Mouse (Mus musculus): Measurements from ENCODE around the gene Ccdc113.
A peak's percentile ranks its signal among the peaks of the same experiment; 100 is the strongest.

Gene Ccdc113

GRCm38 (mm10) chr8:95533584-95534387, at the start of gene Ccdc113:
Gene Ccdc113 (plus strand): TSS chr8:95534085.
- DNase-seq, result peak; percentile 72 to 74

GRCm38 (mm10) chr8:95487800-95488697, 45.8 kb upstream of the Ccdc113 start:
- no peak for DNase-seq

GRCm38 (mm10) chr8:95488698-95489332, 45.1 kb upstream of the Ccdc113 start:
- peak; percentile 90 to 95 for DNase-seq

GRCm38 (mm10) chr8:95490006-95490405, 43.9 kb upstream of the Ccdc113 start, which contains the start of gene Csnk2a2:
Gene Csnk2a2 (minus strand): TSS chr8:95490039.
- DNase-seq, result no peak

- no peak for DNase-seq
These were observed 41.8 kb upstream of the Ccdc113 start for GRCm38 (mm10) chr8:95492057-95492456.

- no peak for DNase-seq
These were observed 38.4 kb upstream of the Ccdc113 start for GRCm38 (mm10) chr8:95495444-95495843.

GRCm38 (mm10) chr8:95496420-95496819, 37.5 kb upstream of the Ccdc113 start:
- no peak for DNase-seq

- DNase-seq, result no peak
These were observed 36.1 kb upstream of the Ccdc113 start for GRCm38 (mm10) chr8:95497821-95498220.

GRCm38 (mm10) chr8:95499266-95500064, 34.4 kb upstream of the Ccdc113 start:
- DNase-seq, result peak in 1 of 2 experiments; percentile 12

GRCm38 (mm10) chr8:95500436-95500835, 33.4 kb upstream of the Ccdc113 start:
- no peak for DNase-seq

GRCm38 (mm10) chr8:95502431-95502830, 31.5 kb upstream of the Ccdc113 start:
- no peak for DNase-seq

GRCm38 (mm10) chr8:95504835-95505234, 29.1 kb upstream of the Ccdc113 start:
- no peak for DNase-seq

- DNase-seq, result no peak
These were observed 28.3 kb upstream of the Ccdc113 start for GRCm38 (mm10) chr8:95505606-95506005.

GRCm38 (mm10) chr8:95506245-95506644, 27.6 kb upstream of the Ccdc113 start:
- no peak for DNase-seq

GRCm38 (mm10) chr8:95512257-95512656, 21.6 kb upstream of the Ccdc113 start:
- DNase-seq, result no peak

GRCm38 (mm10) chr8:95513219-95513618, 20.7 kb upstream of the Ccdc113 start:
- no peak for DNase-seq

- DNase-seq, result no peak
These were observed 17.0 kb upstream of the Ccdc113 start for GRCm38 (mm10) chr8:95516928-95517327.

- DNase-seq, result no peak
These were observed 9.9 kb upstream of the Ccdc113 start for GRCm38 (mm10) chr8:95523991-95524390.

- DNase-seq, result no peak
These were observed 5.7 kb upstream of the Ccdc113 start for GRCm38 (mm10) chr8:95528194-95528593.

GRCm38 (mm10) chr8:95528750-95529310, 5.1 kb upstream of the Ccdc113 start:
- no peak for DNase-seq

- no peak for DNase-seq
These were observed 1.7 kb upstream of the Ccdc113 start for GRCm38 (mm10) chr8:95532206-95532605.

- no peak for DNase-seq
These were observed 5.6 kb downstream of the Ccdc113 start for GRCm38 (mm10) chr8:95539487-95539886.

Measured in cerebellum, postnatal 25 days (tissue).